Mouse (Mus musculus) G1E (cell line): Measurements from ENCODE around the gene Lamtor2.

ENCODE experiments used
- CTCF ChIP-seq: IDR thresholded peaks from 2 replicates; pipeline ENCODE4 v1.5.1; 2012; ENCODE audit warnings: low read depth, low read length, inconsistent platforms, mixed read lengths
- POLR2AphosphoS5 ChIP-seq: IDR thresholded peaks from 2 replicates; pipeline ENCODE4 v1.6.1; 2012; ENCODE audit warnings: low read depth, low read length, inconsistent platforms; ENCODE audit not compliant: insufficient replicate concordance

GRCm38 (mm10) chr3:88563966-88564365 is 11.1 kb upstream of the Lamtor2 start:
- no peak for TF ChIP-seq CTCF
- TF ChIP-seq POLR2AphosphoS5: no peak
